Mouse (Mus musculus): Measurements from ENCODE around the gene Cdk2ap2.

DNA sequence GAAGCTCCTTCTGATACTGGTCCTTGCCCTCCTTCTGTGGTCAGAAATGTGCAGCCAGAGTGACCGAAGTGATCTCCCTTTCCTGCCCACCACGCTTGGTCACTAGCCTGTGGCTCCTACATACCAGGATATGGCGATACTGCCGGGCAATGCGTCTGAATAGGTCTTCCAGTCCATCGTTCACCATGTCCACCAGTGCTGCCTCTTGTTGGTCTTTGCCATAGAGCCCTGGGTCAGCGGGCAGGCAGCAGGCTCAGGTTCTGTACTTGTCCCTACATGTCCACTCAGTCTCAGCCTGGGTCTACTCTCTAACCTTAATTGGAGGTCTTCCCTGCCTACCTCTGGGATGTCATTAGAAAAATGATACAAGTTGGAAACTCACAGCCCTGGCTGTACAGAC, 39.0 kb upstream of the Cdk2ap2 start:
- TF ChIP-seq CTCF (IDR thresholded peaks at IDR 0.05; ENCODE audit: insufficient read depth, low read length) (no peak), POLR2A (IDR thresholded peaks at IDR 0.05; ENCODE audit: borderline replicate concordance, extremely low read depth, low read depth, low read length) (no peak)
